Mouse (Mus musculus) megakaryocyte, embryonic 14.5 days (primary cell): Measurements from ENCODE around the gene Ppib. TPM values are rescaled to one million over a fixed set of nuclear protein-coding genes. Genes with fewer than 3 reads are reported as not detected.

Source experiments
- H3K27me3 ChIP-seq: replicated peaks from 2 replicates; pipeline ENCODE3; 2012; ENCODE audit warnings: inconsistent platforms
- H3K36me3 ChIP-seq: replicated peaks from 2 replicates; pipeline ENCODE3; 2012; ENCODE audit warnings: low read length, inconsistent platforms, mixed read lengths
- H3K4me1 ChIP-seq: 2 replicates; pipeline ENCODE4 v1.6.1; 2012; ENCODE audit warnings: inconsistent platforms
- H3K4me3 ChIP-seq: replicated peaks from 2 replicates; pipeline ENCODE3; 2012; ENCODE audit warnings: moderate library complexity, mild to moderate bottlenecking, inconsistent platforms
- H3K9me3 ChIP-seq: 2 replicates; pipeline ENCODE4 v1.6.1; 2012; ENCODE audit warnings: inconsistent platforms
- FLI1 ChIP-seq: IDR thresholded peaks from 2 replicates; pipeline ENCODE4 v1.6.1; 2012; ENCODE audit warnings: low read length, inconsistent platforms, mixed read lengths
- GATA1 ChIP-seq: IDR thresholded peaks from 3 replicates; pipeline ENCODE4 v1.6.1; 2012; ENCODE audit warnings: mixed read lengths, low read length, inconsistent platforms, borderline replicate concordance
- polyA plus RNA-seq: library from polyadenylated mRNA; stranded (reverse); fragments of >175 nt; gene quantifications from 2 replicates; pipeline ENCODE4 v1.2.3, GENCODE M21; 2012; ENCODE audit warnings: low replicate concordance; ENCODE audit not compliant: insufficient read depth

The Ppib gene
- 39.4 and 300 TPM in 2 replicates for polyA plus RNA-seq

- H3K4me3 ChIP-seq: peak within 1 kb of the TSS; percentile 97
- peaks cover 30% of the 10 kb centered on the region for H3K36me3 ChIP-seq
- TF ChIP-seq GATA1: no peak
- no peak for TF ChIP-seq FLI1
These were observed at the start of gene Ppib for GRCm38 (mm10) chr9:66059583-66060307. Gene Ppib, plus strand, starts transcription at chr9:66060222.

GRCm38 (mm10) chr9:66020601-66021000, 39.4 kb upstream of the Ppib start:
- no peaks in the 10 kb centered on the region for H3K9me3 ChIP-seq
- H3K27me3 ChIP-seq: no peaks in the 10 kb centered on the region
- TF ChIP-seq GATA1: no peak
- no peak for TF ChIP-seq FLI1
- peaks cover 64% of the 10 kb centered on the region for H3K36me3 ChIP-seq
- H3K4me3 ChIP-seq: no peak overlapping the region
- H3K4me1 ChIP-seq: peaks cover 13% of the 10 kb centered on the region

More at GRCm38 (mm10) chr9:66059583-66060307, at the start of gene Ppib:
- no peaks in the 10 kb centered on the region for H3K9me3 ChIP-seq
- H3K4me1 ChIP-seq: peaks cover 53% of the 10 kb centered on the region
- no peaks in the 10 kb centered on the region for H3K27me3 ChIP-seq

GRCm38 (mm10) chr9:66038082-66038481, 21.9 kb upstream of the Ppib start:
- TF ChIP-seq GATA1: no peak
- TF ChIP-seq FLI1: no peak
- H3K4me1 ChIP-seq: peaks cover 34% of the 10 kb centered on the region
- no peaks in the 10 kb centered on the region for H3K9me3 ChIP-seq
- H3K27me3 ChIP-seq: no peaks in the 10 kb centered on the region
- no peak overlapping the region for H3K4me3 ChIP-seq
- H3K36me3 ChIP-seq: peaks cover 90% of the 10 kb centered on the region

GRCm38 (mm10) chr9:66038581-66038980, 21.4 kb upstream of the Ppib start:
- TF ChIP-seq FLI1 (no peak), GATA1 (no peak)
- no peaks in the 10 kb centered on the region for H3K9me3 ChIP-seq
- no peak overlapping the region for H3K4me3 ChIP-seq
- peaks cover 34% of the 10 kb centered on the region for H3K4me1 ChIP-seq
- no peaks in the 10 kb centered on the region for H3K27me3 ChIP-seq
- peaks cover 88% of the 10 kb centered on the region for H3K36me3 ChIP-seq

- TF ChIP-seq GATA1 (no peak), FLI1 (no peak)
- no peaks in the 10 kb centered on the region for H3K9me3 ChIP-seq
- no peaks in the 10 kb centered on the region for H3K27me3 ChIP-seq
- peaks cover 85% of the 10 kb centered on the region for H3K36me3 ChIP-seq
- H3K4me1 ChIP-seq: peaks cover 34% of the 10 kb centered on the region
- H3K4me3 ChIP-seq: no peak overlapping the region
These were observed 20.7 kb upstream of the Ppib start for GRCm38 (mm10) chr9:66039290-66039689.

- Histone ChIP-seq H3K36me3 (peaks cover 72% of the 10 kb centered on the region), H3K27me3 (no peaks in the 10 kb centered on the region), H3K4me1 (peaks cover 34% of the 10 kb centered on the region), H3K9me3 (no peaks in the 10 kb centered on the region), H3K4me3 (no peak overlapping the region)
- TF ChIP-seq FLI1: no peak
These were observed 19.2 kb upstream of the Ppib start for GRCm38 (mm10) chr9:66040801-66041200.

- TF ChIP-seq GATA1 (no peak), FLI1 (no peak)
These were observed 17.7 kb upstream of the Ppib start for GRCm38 (mm10) chr9:66042331-66042730.

GRCm38 (mm10) chr9:66043241-66043640, 16.8 kb upstream of the Ppib start:
- Histone ChIP-seq H3K36me3 (peaks cover 54% of the 10 kb centered on the region), H3K9me3 (no peaks in the 10 kb centered on the region), H3K4me3 (no peak overlapping the region), H3K27me3 (no peaks in the 10 kb centered on the region), H3K4me1 (peaks cover 34% of the 10 kb centered on the region)
- TF ChIP-seq GATA1: no peak
- no peak for TF ChIP-seq FLI1

More at GRCm38 (mm10) chr9:66042331-66042730, 17.7 kb upstream of the Ppib start:
- no peak overlapping the region for H3K4me3 ChIP-seq
- H3K4me1 ChIP-seq: peaks cover 34% of the 10 kb centered on the region
- no peaks in the 10 kb centered on the region for H3K27me3 ChIP-seq
- H3K9me3 ChIP-seq: no peaks in the 10 kb centered on the region
- peaks cover 62% of the 10 kb centered on the region for H3K36me3 ChIP-seq

- Histone ChIP-seq H3K4me1 (peaks cover 19% of the 10 kb centered on the region), H3K27me3 (no peaks in the 10 kb centered on the region), H3K9me3 (peaks cover 4% of the 10 kb centered on the region; the same call in 1 of the 2 replicates), H3K36me3 (peaks cover 3% of the 10 kb centered on the region), H3K4me3 (no peak overlapping the region)
- no peak for TF ChIP-seq FLI1
- TF ChIP-seq GATA1: no peak
These were observed 10.0 kb upstream of the Ppib start for GRCm38 (mm10) chr9:66049931-66050601.

GRCm38 (mm10) chr9:66051493-66051892, 8.5 kb upstream of the Ppib start:
- no peak for TF ChIP-seq FLI1
- no peak for TF ChIP-seq GATA1
- Histone ChIP-seq H3K27me3 (no peaks in the 10 kb centered on the region), H3K36me3 (no peaks in the 10 kb centered on the region), H3K9me3 (peaks cover 4% of the 10 kb centered on the region; the same call in 1 of the 2 replicates), H3K4me1 (peaks cover 19% of the 10 kb centered on the region), H3K4me3 (no peak overlapping the region)
